Mouse (Mus musculus) thymus, postnatal 10 days (tissue): ENCODE data around the gene Hat1.
"Not testable (repeated sequence)": the region's sequence is repeated elsewhere in the genome, so short reads cannot be mapped to it uniquely, and the experiment has no call there.

Source experiments
- DNase-seq, 2 experiments: peaks; one replicate each; pipeline ENCODE4 v3.0.0; 2021; ENCODE audit warnings: low spot score in 2 of 2

Gene Hat1

DNA sequence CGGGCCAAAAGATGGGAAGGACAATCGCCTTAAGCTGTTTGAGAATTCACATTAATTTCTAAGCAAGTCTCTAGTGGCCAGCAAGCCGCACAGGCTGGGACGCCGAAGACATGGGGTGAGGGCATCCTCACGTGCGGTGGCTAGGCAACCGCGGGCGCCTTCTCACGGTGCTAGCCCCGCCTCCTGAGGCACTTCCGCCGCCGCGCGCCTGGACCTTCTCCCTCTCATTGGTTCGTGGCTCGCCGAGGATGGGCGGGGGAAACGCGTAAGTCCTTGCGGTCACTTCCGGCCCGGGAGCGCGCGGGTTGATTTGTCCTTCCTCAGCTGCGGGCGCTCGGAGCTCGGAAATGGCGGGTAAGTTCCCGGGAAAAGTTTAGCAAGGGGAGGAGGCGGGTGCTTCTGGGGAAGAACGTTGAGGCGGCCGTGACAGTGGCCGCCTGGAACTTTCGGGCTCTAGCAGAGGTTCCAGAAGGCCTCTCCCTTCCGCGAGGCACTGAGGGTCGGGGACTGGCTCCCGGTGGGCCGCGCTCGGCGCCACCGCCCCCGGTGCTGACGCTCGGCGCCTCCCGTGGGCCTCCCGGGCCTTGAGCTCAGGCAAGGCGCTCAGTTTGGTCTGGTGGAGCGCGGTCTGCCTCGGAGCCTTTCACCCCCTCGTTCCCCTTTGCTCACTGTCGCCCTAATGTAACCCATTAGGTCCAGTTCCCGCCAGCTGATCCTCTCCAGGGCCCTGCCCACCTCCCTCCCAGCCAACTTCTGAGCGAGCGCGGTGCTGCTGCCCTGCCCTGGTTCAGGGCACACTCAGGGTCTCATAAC is at the start of gene Hat1:
TSS of gene Hat1 (plus strand) at position 8 of the 813 bp plus-strand sequence.
- peak; percentile 92 to 94 for DNase-seq

DNA sequence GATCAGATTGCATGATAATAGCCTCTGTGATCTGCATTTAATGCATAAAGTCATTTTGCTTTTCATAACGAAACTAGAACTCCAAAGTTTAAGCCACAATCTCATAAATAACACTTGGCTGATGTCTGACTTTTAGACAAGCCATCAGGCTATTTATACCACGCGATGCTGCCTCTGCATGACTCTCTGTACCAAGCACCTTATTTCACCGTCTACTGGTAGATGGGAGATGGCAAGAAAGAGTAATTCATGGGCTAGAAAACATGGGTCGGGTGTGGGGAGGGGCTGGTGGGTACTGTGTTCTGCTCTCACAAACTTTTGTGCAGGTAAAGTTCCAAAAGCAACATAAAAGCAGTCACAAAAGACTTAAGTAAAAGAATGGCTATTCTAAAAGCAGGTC is 48.6 kb upstream of the Hat1 start:
- no peak for DNase-seq

DNA sequence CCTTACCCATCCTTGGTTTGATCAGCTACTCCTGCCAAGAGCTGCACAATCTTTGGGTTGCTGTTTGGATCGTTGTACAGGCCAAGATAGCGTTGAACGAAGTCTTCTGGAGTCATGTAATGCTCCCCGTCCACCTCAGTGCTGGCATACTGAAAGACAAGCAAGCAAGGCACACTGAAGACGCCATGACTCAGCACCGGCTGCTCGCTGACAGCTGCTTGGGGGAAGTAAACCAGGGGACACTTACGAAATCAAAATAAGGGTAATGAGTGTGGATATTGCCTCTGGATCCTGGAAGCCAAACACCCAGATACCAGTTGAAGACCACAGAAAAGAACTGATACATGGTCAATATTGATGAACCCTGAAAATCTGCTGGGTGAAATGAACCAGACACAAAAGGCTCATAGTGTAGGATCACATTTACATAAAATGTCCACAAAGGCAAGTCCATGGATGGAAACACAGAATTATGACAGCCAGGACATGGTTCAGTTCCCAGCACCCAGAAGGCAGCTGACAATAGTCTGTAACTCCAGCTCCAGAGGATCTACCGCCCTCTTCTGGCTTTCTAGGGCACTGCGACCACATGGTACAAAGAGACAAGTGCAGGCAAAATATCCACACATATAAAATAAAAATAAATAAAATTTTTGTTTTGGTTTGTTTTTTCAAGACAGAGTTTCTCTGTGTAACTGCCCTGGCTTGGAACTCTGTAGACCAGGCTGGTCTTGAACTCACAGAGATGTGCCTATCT is 44.7 kb upstream of the Hat1 start:
- DNase-seq, result no peak

- no peak for DNase-seq
Measured at GRCm38 (mm10) chr2:71347160-71347559, 41.6 kb upstream of the Hat1 start.

GRCm38 (mm10) chr2:71347732-71348490 is 40.8 kb upstream of the Hat1 start:
- no peak for DNase-seq

DNA sequence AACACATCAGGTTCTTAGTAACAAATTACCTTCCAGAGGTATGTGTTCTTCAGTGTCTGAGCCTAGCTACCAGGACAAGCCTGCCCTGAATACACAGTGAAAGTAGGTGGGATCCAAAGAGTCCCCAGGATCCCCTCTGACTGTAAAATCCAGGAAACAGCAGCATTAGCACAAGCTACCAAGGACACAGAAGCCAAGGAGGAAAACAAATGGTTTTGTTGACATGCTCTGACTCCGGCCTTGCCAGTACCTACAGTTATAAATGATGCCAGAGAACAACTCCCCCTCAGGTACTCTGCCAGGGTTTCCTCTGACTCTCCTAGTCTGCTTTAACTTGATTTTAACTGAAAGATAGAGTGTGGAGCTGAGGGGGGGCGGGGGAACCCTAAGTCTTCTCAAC is 39.2 kb upstream of the Hat1 start:
- no peak for DNase-seq

DNA sequence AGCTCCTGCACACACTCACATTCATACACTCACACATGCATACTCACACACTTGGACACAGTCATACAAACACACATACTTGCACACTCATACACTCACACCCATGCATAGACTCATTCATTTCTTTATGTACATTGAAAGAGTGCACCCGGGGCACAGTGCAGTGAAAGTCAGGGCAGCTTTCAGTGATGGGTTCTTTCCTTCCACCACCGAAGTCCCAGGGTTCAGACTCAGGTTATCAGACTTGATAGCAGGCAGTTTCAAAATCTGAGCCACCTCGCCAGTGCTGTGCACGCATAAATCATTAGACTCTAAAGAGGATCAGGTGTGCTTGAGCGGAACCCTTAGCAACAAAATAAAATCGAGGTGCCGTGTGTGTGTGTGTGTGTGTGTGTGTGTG is 38.6 kb upstream of the Hat1 start:
- no peak for DNase-seq

GRCm38 (mm10) chr2:71350904-71351726 is 37.6 kb upstream of the Hat1 start:
- DNase-seq, result no peak

DNA sequence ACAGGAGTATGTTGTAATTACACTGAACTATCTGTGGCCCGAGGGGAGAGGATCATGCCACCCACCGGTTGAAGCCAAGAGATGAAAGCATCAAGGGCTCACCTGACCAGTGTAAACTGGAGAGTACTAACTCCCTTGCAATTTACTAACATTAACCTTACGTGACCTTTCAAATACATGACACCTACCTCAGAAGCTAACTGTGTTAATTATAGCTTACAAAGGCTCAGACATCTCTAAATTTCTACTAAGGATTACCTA is 37.1 kb upstream of the Hat1 start:
- no peak for DNase-seq

DNA sequence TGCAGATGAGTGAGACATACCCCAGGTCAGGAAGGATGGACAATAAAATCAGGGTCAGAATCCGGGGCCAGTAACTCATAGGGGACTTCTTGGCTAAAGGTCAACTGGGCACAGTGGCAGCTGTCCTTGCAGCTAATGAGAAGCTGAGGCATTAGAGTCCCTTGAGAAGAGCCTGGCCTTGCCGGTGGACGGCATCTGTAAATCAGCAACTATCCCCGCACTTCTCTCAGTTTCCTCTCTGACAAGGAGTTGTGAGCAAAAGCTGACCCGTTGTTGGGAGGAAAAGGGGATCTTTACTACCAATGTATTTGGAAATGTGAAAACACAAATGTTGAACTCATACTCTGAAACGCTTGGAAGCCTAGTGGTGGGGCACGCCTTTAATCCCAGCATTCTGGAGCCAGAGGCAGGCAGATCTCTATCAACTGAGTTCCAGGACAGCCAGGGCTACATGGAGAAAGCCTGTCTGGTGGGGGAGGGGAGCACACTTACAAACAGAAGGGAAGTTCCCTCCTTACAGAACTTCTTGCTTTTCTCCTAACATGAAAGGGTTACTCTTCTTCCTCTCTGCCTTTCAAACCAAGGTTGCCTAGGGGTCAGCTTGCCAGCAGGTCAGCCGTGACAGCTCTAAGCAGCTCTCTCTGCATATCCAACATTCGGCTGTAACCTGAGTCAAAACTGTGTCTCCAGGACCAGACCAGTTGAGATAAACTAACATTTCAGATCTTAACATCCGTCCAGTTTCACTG is 35.3 kb upstream of the Hat1 start:
- peak in 1 of 2 experiments; percentile 20 for DNase-seq

DNA sequence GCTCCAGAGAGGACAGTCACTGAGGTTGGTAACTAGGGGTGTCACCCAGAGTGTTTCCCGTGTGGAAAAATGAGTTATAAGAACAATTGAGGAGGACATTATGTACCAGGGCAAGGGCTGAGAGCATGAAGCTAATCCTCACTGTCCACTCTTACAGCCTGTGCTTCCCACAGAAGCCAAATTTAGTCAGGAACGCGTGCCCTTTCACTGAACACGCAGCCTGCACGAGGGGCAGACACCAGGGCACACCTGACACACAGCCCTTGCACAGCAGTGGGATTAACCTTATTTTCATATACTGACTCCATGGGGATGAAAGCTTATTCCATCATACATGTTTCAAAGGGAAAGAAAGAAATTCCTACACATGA is 34.7 kb upstream of the Hat1 start:
- no peak for DNase-seq

- DNase-seq, result no peak
Measured at GRCm38 (mm10) chr2:71358347-71358746, 30.4 kb upstream of the Hat1 start.

- DNase-seq, result peak; percentile 40 to 57
Measured at GRCm38 (mm10) chr2:71360192-71360591, 28.6 kb upstream of the Hat1 start.

DNA sequence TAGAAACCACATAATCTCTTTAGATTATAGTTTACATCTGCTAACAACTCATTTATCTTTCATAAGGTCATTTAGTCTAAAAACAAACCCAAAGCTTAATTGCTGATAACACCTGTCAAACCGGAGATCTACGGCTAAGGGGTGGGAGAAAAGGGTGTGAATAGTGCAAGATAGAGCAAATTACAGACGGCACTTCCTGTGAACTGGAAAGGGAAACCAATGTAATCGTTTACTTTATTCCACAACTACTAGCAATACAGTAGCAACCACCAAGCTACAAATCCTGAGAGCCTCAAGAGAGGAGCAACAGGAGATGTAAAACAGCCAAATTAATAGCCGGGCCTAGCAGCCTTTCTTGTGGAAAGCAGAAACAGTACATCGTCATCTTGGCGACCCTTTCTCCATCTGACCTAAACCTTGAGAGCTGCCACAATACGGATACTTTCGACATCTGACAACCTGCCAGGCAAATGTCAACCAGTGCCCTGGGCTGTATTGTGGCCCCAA is 22.1 kb upstream of the Hat1 start:
- DNase-seq, result no peak

- DNase-seq, result peak; percentile 60 to 67
Measured at GRCm38 (mm10) chr2:71367125-71367880, 21.5 kb upstream of the Hat1 start, which contains the start of gene Slc25a12. TSS of gene Slc25a12 (minus strand) at chr2:71367749.

DNA sequence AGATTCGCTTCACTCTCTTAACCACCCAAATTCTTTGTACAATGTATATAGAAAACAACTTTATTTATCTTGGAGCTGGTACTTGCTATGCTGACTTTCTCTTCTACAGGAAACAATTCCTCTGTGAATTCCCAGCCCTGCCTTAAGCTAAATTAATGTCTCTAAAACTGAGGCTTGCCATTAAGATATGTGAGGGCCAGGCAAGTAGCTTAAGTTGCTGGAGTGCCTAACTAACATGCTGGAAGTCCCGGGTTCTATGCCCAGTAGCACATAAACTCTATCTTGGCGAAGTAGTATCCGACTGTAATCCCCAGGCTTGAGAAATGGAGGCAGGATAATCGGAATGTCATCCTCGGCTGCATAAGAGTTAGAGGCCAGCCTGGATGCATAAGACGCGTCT is 20.7 kb upstream of the Hat1 start:
- no peak for DNase-seq

DNA sequence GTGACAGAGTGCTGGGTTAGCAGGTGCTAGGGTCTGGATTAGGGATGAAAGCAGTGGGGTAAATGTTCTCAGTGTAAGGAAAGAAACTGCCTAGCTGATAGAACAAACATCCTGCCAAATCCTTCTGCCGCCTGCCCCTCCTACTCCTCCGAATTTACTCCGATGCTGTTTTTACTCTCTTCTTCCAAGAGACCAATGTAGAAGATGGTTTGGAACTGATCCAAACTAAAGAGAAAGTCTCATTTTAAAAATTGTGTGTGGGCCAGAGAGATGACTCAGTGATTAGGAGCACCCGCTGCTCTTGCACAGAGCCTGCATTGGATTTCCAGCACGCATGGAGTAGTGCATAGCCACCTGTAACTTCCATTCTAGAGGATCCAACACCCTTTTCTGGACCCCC is 17.0 kb upstream of the Hat1 start:
- DNase-seq, result no peak

- not testable (repeated sequence) for DNase-seq
Measured at GRCm38 (mm10) chr2:71372261-71372660, 16.5 kb upstream of the Hat1 start.

GRCm38 (mm10) chr2:71374275-71375155 is 14.2 kb upstream of the Hat1 start:
- DNase-seq, result no peak
